Mouse (Mus musculus) forebrain, embryonic 14.5 days (tissue): ENCODE data around the gene Rab3d. TPM values are rescaled to one million over a fixed set of nuclear protein-coding genes. Genes with fewer than 3 reads are reported as not detected.
A peak's percentile ranks its signal among the peaks of the same experiment; 100 is the strongest.

Experiments used
- ATAC-seq: fragments of 200-750 bp; cut with Nextera tagmentation; 2 replicates; pipeline ENCODE4 v1.8.0; 2017; ENCODE audit warnings: mild to moderate bottlenecking, moderate library complexity
- DNase-seq: peaks from one replicate; pipeline ENCODE4 v3.0.0-alpha.2; 2015; ENCODE audit warnings: low spot score
- H3K27ac ChIP-seq: fragments of 300-500 bp; sonication (generic); 2 replicates; pipeline ENCODE4 v1.5.1; 2014; ENCODE audit warnings: low read depth, mild to moderate bottlenecking, control low read depth, low read length, moderate library complexity
- H3K27me3 ChIP-seq: fragments of 300-500 bp; sonication (generic); replicated peaks from 2 replicates; pipeline ENCODE4 v1.6.1; 2014; ENCODE audit warnings: low read length, control low read depth, mixed read lengths; ENCODE audit not compliant: control insufficient read depth, insufficient read depth
- H3K36me3 ChIP-seq: fragments of 300-500 bp; sonication (generic); 2 replicates; pipeline ENCODE4 v1.6.1; 2014; ENCODE audit warnings: low read length, control low read depth; ENCODE audit not compliant: control insufficient read depth, insufficient read depth
- H3K4me1 ChIP-seq: fragments of 300-500 bp; sonication (generic); 2 replicates; pipeline ENCODE4 v1.6.1; 2014; ENCODE audit warnings: antibody characterized with exemption, low read length, control low read depth; ENCODE audit not compliant: control insufficient read depth, insufficient read depth
- H3K4me2 ChIP-seq: fragments of 300-500 bp; sonication (generic); 2 replicates; pipeline ENCODE4 v1.6.1; 2014; ENCODE audit warnings: mild to moderate bottlenecking, control low read depth, low read length
- H3K4me3 ChIP-seq: fragments of 300-500 bp; sonication (generic); 2 replicates; pipeline ENCODE4 v1.5.1; 2014; ENCODE audit warnings: low read depth, low read length, control low read depth
- H3K9ac ChIP-seq: fragments of 300-500 bp; sonication (generic); 2 replicates; pipeline ENCODE4 v1.6.1; 2014; ENCODE audit warnings: mild to moderate bottlenecking, low read length, control low read depth, moderate library complexity
- H3K9me3 ChIP-seq: fragments of 300-500 bp; sonication (generic); replicated peaks from 2 replicates; pipeline ENCODE4 v1.6.1; 2016; ENCODE audit warnings: low read length, control low read depth, mixed read lengths; ENCODE audit not compliant: control insufficient read depth
- WGBS: fragments of 180-500 bp; shearing (Covaris S2); extraction: QIAGEN DNeasy Blood & Tissue Kit; methylation state at CpG from one replicate; pipeline ENCODE4 v1.1.7; 2014; 5-methylcytosine and 5-hydroxymethylcytosine counted together
- polyA plus RNA-seq: library from polyadenylated mRNA; unstranded; fragments of >200 nt; fragmentation: Nextera tagmentation; extraction: Ambion mirVana; gene quantifications from 2 replicates; pipeline ENCODE4 v1.2.1, GENCODE M21; 2014

Gene Rab3d
- polyA plus RNA-seq, 1 experiment from 2014 or later = 24.6 TPM

- Histone ChIP-seq H3K27ac (no peak overlapping the region), H3K4me3 (no peak overlapping the region), H3K36me3 (peaks cover 10% of the 10 kb centered on the region; the same call in 1 of the 2 replicates), H3K4me1 (no peaks in the 10 kb centered on the region), H3K9ac (no peak overlapping the region), H3K4me2 (no peak overlapping the region), H3K9me3 (no peaks in the 10 kb centered on the region), H3K27me3 (no peaks in the 10 kb centered on the region)
- no peak for ATAC-seq
- 7% methylated on average over 27 of the region's 28 CpGs for WGBS
- no peak for DNase-seq
These were observed 29.6 kb upstream of the Rab3d start for GRCm38 (mm10) chr9:21947540-21948130.

DNA sequence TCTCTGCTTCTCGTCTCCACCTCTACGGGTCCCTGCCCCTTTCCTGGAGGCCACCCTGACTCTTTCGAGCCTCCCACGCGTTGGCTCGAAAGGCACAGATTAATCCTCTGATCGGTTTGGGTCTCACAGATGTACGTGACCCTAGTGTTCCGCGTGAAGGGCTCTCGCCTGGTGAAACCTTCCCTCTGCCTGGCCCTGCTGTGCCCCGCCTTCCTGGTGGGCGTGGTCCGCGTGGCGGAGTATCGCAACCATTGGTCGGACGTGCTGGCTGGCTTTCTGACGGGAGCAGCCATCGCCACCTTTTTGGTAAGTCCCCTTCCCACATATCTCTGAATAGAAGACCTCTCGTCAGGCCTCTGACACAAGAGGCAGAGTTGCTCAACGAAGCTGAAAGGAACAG, 26.3 kb upstream of the Rab3d start:
- Histone ChIP-seq H3K27me3 (no peaks in the 10 kb centered on the region), H3K4me2 (no peak overlapping the region), H3K4me1 (no peaks in the 10 kb centered on the region), H3K36me3 (peaks cover 32% of the 10 kb centered on the region), H3K4me3 (no peak overlapping the region), H3K27ac (no peak overlapping the region), H3K9me3 (no peaks in the 10 kb centered on the region), H3K9ac (no peak overlapping the region)
- WGBS = 25% methylated on average over 23 of the region's 23 CpGs
- DNase-seq (no peak), ATAC-seq (no peak)

DNA sequence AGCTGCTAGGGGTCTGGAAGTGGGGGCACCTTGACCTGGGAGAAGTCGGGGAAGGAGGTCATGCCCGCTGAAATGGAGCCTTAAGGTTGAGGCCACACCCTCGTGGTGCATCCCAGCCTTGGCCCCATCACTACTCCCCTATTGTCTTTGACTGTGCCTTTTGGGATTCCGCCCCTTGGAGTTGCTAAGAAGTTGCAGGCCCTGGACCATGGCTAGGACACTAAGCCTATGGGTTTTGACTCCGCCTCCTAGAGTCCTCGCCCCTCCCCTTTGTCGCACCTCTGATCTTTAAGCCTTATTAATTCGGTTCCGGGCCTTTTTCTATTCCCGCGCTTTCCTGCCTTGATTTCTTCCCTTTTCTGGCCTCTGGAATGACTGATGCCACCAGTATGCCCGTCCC, 25.6 kb upstream of the Rab3d start:
- no peaks in the 10 kb centered on the region for H3K27me3 ChIP-seq
- no peak overlapping the region for H3K27ac ChIP-seq
- DNase-seq (no peak), ATAC-seq (0 out of 2 replicates have a peak, but pooled peaks have one; percentile 6)
- H3K36me3 ChIP-seq = peaks cover 32% of the 10 kb centered on the region
- no peaks in the 10 kb centered on the region for H3K9me3 ChIP-seq
- no peak overlapping the region for H3K4me2 ChIP-seq
- H3K4me3 ChIP-seq = no peak overlapping the region
- 60% methylated on average over 12 of the region's 12 CpGs for WGBS
- no peaks in the 10 kb centered on the region for H3K4me1 ChIP-seq
- no peak overlapping the region for H3K9ac ChIP-seq

GRCm38 (mm10) chr9:21943046-21943445, 25.1 kb upstream of the Rab3d start:
- Histone ChIP-seq H3K4me3 (no peak overlapping the region), H3K27me3 (no peaks in the 10 kb centered on the region), H3K4me1 (peaks cover 5% of the 10 kb centered on the region), H3K27ac (no peak overlapping the region), H3K36me3 (peaks cover 32% of the 10 kb centered on the region), H3K9me3 (no peaks in the 10 kb centered on the region), H3K4me2 (no peak overlapping the region), H3K9ac (no peak overlapping the region)
- ATAC-seq (no peak), DNase-seq (no peak)
- WGBS = 85% methylated on average over 11 of the region's 12 CpGs

- ATAC-seq (no peak), DNase-seq (no peak)
- Histone ChIP-seq H3K9ac (peak overlapping the region; percentile 13; the same call in 1 of the 2 replicates), H3K36me3 (peaks cover 22% of the 10 kb centered on the region), H3K9me3 (no peaks in the 10 kb centered on the region), H3K4me3 (peak overlapping the region; percentile 71), H3K27ac (no peak overlapping the region), H3K4me2 (peak overlapping the region; percentile 74), H3K27me3 (no peaks in the 10 kb centered on the region; the same call in 1 of the 2 replicates), H3K4me1 (peaks cover 10% of the 10 kb centered on the region)
- 83% methylated on average over 4 of the region's 4 CpGs for WGBS
These were observed 20.4 kb upstream of the Rab3d start for GRCm38 (mm10) chr9:21938234-21938855.

DNA sequence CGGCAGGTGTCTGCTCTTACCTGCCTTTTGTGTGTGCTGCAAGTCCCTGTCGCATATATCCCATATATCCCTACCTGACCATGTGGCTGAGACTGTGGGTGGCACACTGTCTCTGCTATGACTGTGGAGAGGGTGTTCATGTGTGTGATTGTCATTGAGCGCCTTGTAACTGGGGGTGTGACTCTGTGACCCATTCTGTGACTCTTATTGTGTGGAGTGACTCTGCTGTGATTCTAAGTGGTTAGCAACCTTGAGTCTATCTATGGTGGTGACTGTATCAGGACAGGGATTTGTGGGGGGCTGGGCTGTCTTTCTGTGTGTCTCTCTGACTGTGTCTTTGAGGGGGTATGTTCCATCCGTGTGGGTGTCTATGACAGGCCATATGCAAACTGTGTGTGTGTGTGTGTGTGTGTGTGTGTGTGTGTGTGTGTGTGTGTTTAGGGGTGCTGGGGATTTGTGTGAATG, 19.8 kb upstream of the Rab3d start:
- DNase-seq = no peak
- ATAC-seq = no peak
- peak overlapping the region; percentile 39; the same call in 1 of the 2 replicates for H3K27ac ChIP-seq
- no peaks in the 10 kb centered on the region; the same call in 1 of the 2 replicates for H3K27me3 ChIP-seq
- H3K9ac ChIP-seq = peak overlapping the region; percentile 87
- peak overlapping the region; percentile 74 for H3K4me2 ChIP-seq
- peaks cover 10% of the 10 kb centered on the region for H3K4me1 ChIP-seq
- 69% methylated on average over 4 of the region's 4 CpGs for WGBS
- H3K4me3 ChIP-seq = peak overlapping the region; percentile 71
- no peaks in the 10 kb centered on the region for H3K9me3 ChIP-seq
- H3K36me3 ChIP-seq = peaks cover 22% of the 10 kb centered on the region

GRCm38 (mm10) chr9:21936692-21937570, 18.9 kb upstream of the Rab3d start, which contains the start of gene Plppr2:
TSS of gene Plppr2 (plus strand) at chr9:21937033.
- Histone ChIP-seq H3K27ac (peak within 1 kb of the TSS; percentile 79), H3K4me3 (peak within 1 kb of the TSS; percentile 71), H3K9ac (peak within 1 kb of the TSS; percentile 87), H3K4me2 (peak within 1 kb of the TSS; percentile 74), H3K9me3 (no peaks in the 10 kb centered on the region), H3K4me1 (peaks cover 10% of the 10 kb centered on the region), H3K36me3 (peaks cover 16% of the 10 kb centered on the region), H3K27me3 (no peaks in the 10 kb centered on the region; the same call in 1 of the 2 replicates)
- ATAC-seq (peak; percentile 96), DNase-seq (peak; percentile 99)
- WGBS = 1% methylated on average over 41 of the region's 43 CpGs

- H3K4me2 ChIP-seq = no peak overlapping the region
- ATAC-seq (no peak), DNase-seq (no peak)
- peaks cover 10% of the 10 kb centered on the region for H3K4me1 ChIP-seq
- H3K9ac ChIP-seq = no peak overlapping the region
- H3K4me3 ChIP-seq = no peak overlapping the region
- no peaks in the 10 kb centered on the region; the same call in 1 of the 2 replicates for H3K27me3 ChIP-seq
- peaks cover 6% of the 10 kb centered on the region for H3K36me3 ChIP-seq
- H3K27ac ChIP-seq = no peak overlapping the region
- H3K9me3 ChIP-seq = no peaks in the 10 kb centered on the region
- 86% methylated on average over 7 of the region's 7 CpGs for WGBS
These were observed 17.6 kb upstream of the Rab3d start for GRCm38 (mm10) chr9:21935466-21936131.
